Mouse (Mus musculus): ENCODE results near the gene Duoxa1. TPM values are rescaled to one million over a fixed set of nuclear protein-coding genes. Genes with fewer than 3 reads are reported as not detected.

The Duoxa1 gene
- polyA plus RNA-seq, 1 experiment from 2014 or later = not detected

GRCm38 (mm10) chr2:122302574-122303241, 10.8 kb downstream of the Duoxa1 start:
- Histone ChIP-seq H3K27ac (ENCODE audit: low read depth, low read length) (no peak overlapping the region), H3K4me1 (replicated peaks; ENCODE audit: control insufficient read depth, insufficient read depth, low read length) (peaks cover 9% of the 10 kb centered on the region), H3K9me3 (ENCODE audit: control insufficient read depth, low read length) (no peaks in the 10 kb centered on the region), H3K27me3 (ENCODE audit: control insufficient read depth, insufficient read depth, low read length) (peaks cover 51% of the 10 kb centered on the region), H3K36me3 (ENCODE audit: control insufficient read depth, insufficient read depth, low read length) (no peaks in the 10 kb centered on the region), H3K9ac (ENCODE audit: low read depth, low read length) (no peak overlapping the region), H3K4me3 (ENCODE audit: low read depth, low read length) (no peak overlapping the region), H3K4me2 (replicated peaks; ENCODE audit: low read depth, low read length) (no peak overlapping the region)
- 13% methylated on average over 9 of the region's 9 CpGs for WGBS
- DNase-seq (ENCODE audit: low spot score) (peak; percentile 80), ATAC-seq (ENCODE audit: low FRiP score) (0 out of 2 replicates have a peak, but pooled peaks have one; percentile 33)

GRCm38 (mm10) chr2:122301921-122302573, 11.5 kb downstream of the Duoxa1 start:
- Histone ChIP-seq H3K4me3 (ENCODE audit: low read depth, low read length) (peak overlapping the region; percentile 34), H3K36me3 (ENCODE audit: control insufficient read depth, insufficient read depth, low read length) (no peaks in the 10 kb centered on the region), H3K4me2 (replicated peaks; ENCODE audit: low read depth, low read length) (peak overlapping the region; percentile 61), H3K27me3 (ENCODE audit: control insufficient read depth, insufficient read depth, low read length) (peaks cover 57% of the 10 kb centered on the region), H3K27ac (ENCODE audit: low read depth, low read length) (no peak overlapping the region), H3K9me3 (ENCODE audit: control insufficient read depth, low read length) (no peaks in the 10 kb centered on the region), H3K9ac (ENCODE audit: low read depth, low read length) (no peak overlapping the region), H3K4me1 (replicated peaks; ENCODE audit: control insufficient read depth, insufficient read depth, low read length) (peaks cover 9% of the 10 kb centered on the region)
- WGBS = 9% methylated on average over 23 of the region's 23 CpGs
- DNase-seq (ENCODE audit: low spot score) = peak; percentile 49
- no peak for ATAC-seq (ENCODE audit: low FRiP score)

GRCm38 (mm10) chr2:122301081-122301920, 12.2 kb downstream of the Duoxa1 start:
- peak overlapping the region; percentile 34 for H3K4me3 ChIP-seq (ENCODE audit: low read depth, low read length)
- no peaks in the 10 kb centered on the region for H3K36me3 ChIP-seq (ENCODE audit: control insufficient read depth, insufficient read depth, low read length)
- H3K9me3 ChIP-seq (ENCODE audit: control insufficient read depth, low read length) = no peaks in the 10 kb centered on the region
- peak overlapping the region; percentile 61 for H3K4me2 ChIP-seq (replicated peaks; ENCODE audit: low read depth, low read length)
- H3K4me1 ChIP-seq (replicated peaks; ENCODE audit: control insufficient read depth, insufficient read depth, low read length) = peaks cover 9% of the 10 kb centered on the region
- WGBS = 1% methylated on average over 48 of the region's 48 CpGs
- ATAC-seq (ENCODE audit: low FRiP score) (peak; percentile 33), DNase-seq (ENCODE audit: low spot score) (peak; percentile 64)
- no peak overlapping the region for H3K9ac ChIP-seq (ENCODE audit: low read depth, low read length)
- no peak overlapping the region for H3K27ac ChIP-seq (ENCODE audit: low read depth, low read length)
- peaks cover 61% of the 10 kb centered on the region for H3K27me3 ChIP-seq (ENCODE audit: control insufficient read depth, insufficient read depth, low read length)

GRCm38 (mm10) chr2:122300656-122301020, 12.9 kb downstream of the Duoxa1 start:
- no peak overlapping the region for H3K27ac ChIP-seq (ENCODE audit: low read depth, low read length)
- H3K4me3 ChIP-seq (ENCODE audit: low read depth, low read length) = no peak overlapping the region
- WGBS = 2% methylated on average over 14 of the region's 14 CpGs

GRCm38 (mm10) chr2:122299911-122300655, 13.4 kb downstream of the Duoxa1 start:
- DNase-seq (ENCODE audit: low spot score) (peak; percentile 38), ATAC-seq (ENCODE audit: low FRiP score) (no peak)
- Histone ChIP-seq H3K4me1 (replicated peaks; ENCODE audit: control insufficient read depth, insufficient read depth, low read length) (peaks cover 9% of the 10 kb centered on the region), H3K36me3 (ENCODE audit: control insufficient read depth, insufficient read depth, low read length) (no peaks in the 10 kb centered on the region), H3K9me3 (ENCODE audit: control insufficient read depth, low read length) (no peaks in the 10 kb centered on the region), H3K9ac (ENCODE audit: low read depth, low read length) (no peak overlapping the region), H3K27me3 (ENCODE audit: control insufficient read depth, insufficient read depth, low read length) (peaks cover 69% of the 10 kb centered on the region), H3K27ac (ENCODE audit: low read depth, low read length) (no peak overlapping the region), H3K4me3 (ENCODE audit: low read depth, low read length) (no peak overlapping the region), H3K4me2 (replicated peaks; ENCODE audit: low read depth, low read length) (no peak overlapping the region)
- 6% methylated on average over 14 of the region's 14 CpGs for WGBS

More at GRCm38 (mm10) chr2:122300656-122301020, 12.9 kb downstream of the Duoxa1 start:
- H3K9me3 ChIP-seq (ENCODE audit: control insufficient read depth, low read length) = no peaks in the 10 kb centered on the region
- H3K9ac ChIP-seq (ENCODE audit: low read depth, low read length) = no peak overlapping the region
- no peak overlapping the region for H3K4me2 ChIP-seq (replicated peaks; ENCODE audit: low read depth, low read length)
- H3K36me3 ChIP-seq (ENCODE audit: control insufficient read depth, insufficient read depth, low read length) = no peaks in the 10 kb centered on the region
- H3K27me3 ChIP-seq (ENCODE audit: control insufficient read depth, insufficient read depth, low read length) = peaks cover 65% of the 10 kb centered on the region
- DNase-seq (ENCODE audit: low spot score) (no peak), ATAC-seq (ENCODE audit: low FRiP score) (no peak)
- H3K4me1 ChIP-seq (replicated peaks; ENCODE audit: control insufficient read depth, insufficient read depth, low read length) = peaks cover 9% of the 10 kb centered on the region

GRCm38 (mm10) chr2:122298596-122299490, 14.7 kb downstream of the Duoxa1 start, which contains the start of gene Duoxa2:
Gene Duoxa2, plus strand, starts transcription at chr2:122298900.
- 2% methylated on average over 43 of the region's 43 CpGs for WGBS
- Histone ChIP-seq H3K4me1 (replicated peaks; ENCODE audit: control insufficient read depth, insufficient read depth, low read length) (peaks cover 9% of the 10 kb centered on the region), H3K27ac (ENCODE audit: low read depth, low read length) (no peak within 1 kb of the TSS), H3K9me3 (ENCODE audit: control insufficient read depth, low read length) (no peaks in the 10 kb centered on the region), H3K27me3 (ENCODE audit: control insufficient read depth, insufficient read depth, low read length) (peaks cover 75% of the 10 kb centered on the region), H3K36me3 (ENCODE audit: control insufficient read depth, insufficient read depth, low read length) (no peaks in the 10 kb centered on the region), H3K9ac (ENCODE audit: low read depth, low read length) (no peak within 1 kb of the TSS), H3K4me2 (replicated peaks; ENCODE audit: low read depth, low read length) (peak within 1 kb of the TSS; percentile 25), H3K4me3 (ENCODE audit: low read depth, low read length) (peak within 1 kb of the TSS; percentile 6; the same call in 1 of the 2 replicates)
- no peak for ATAC-seq (ENCODE audit: low FRiP score)
- peak; percentile 47 for DNase-seq (ENCODE audit: low spot score)

GRCm38 (mm10) chr2:122298096-122298499, 15.4 kb downstream of the Duoxa1 start, which contains the start of gene Duox2:
Gene Duox2, minus strand, starts transcription at chr2:122298449.
- Histone ChIP-seq H3K36me3 (ENCODE audit: control insufficient read depth, insufficient read depth, low read length) (no peaks in the 10 kb centered on the region), H3K9ac (ENCODE audit: low read depth, low read length) (no peak within 1 kb of the TSS), H3K4me2 (replicated peaks; ENCODE audit: low read depth, low read length) (peak within 1 kb of the TSS; percentile 25), H3K27me3 (ENCODE audit: control insufficient read depth, insufficient read depth, low read length) (peaks cover 75% of the 10 kb centered on the region), H3K27ac (ENCODE audit: low read depth, low read length) (no peak within 1 kb of the TSS), H3K4me3 (ENCODE audit: low read depth, low read length) (peak within 1 kb of the TSS; percentile 6; the same call in 1 of the 2 replicates), H3K9me3 (ENCODE audit: control insufficient read depth, low read length) (no peaks in the 10 kb centered on the region), H3K4me1 (replicated peaks; ENCODE audit: control insufficient read depth, insufficient read depth, low read length) (peaks cover 9% of the 10 kb centered on the region)
- DNase-seq (ENCODE audit: low spot score) (peak; percentile 58), ATAC-seq (ENCODE audit: low FRiP score) (no peak)
- 3% methylated on average over 13 of the region's 13 CpGs for WGBS

All from hindbrain, embryonic 11.5 days (tissue).